Mouse (Mus musculus): Measurements from ENCODE around the gene Zfp664.

DNA sequence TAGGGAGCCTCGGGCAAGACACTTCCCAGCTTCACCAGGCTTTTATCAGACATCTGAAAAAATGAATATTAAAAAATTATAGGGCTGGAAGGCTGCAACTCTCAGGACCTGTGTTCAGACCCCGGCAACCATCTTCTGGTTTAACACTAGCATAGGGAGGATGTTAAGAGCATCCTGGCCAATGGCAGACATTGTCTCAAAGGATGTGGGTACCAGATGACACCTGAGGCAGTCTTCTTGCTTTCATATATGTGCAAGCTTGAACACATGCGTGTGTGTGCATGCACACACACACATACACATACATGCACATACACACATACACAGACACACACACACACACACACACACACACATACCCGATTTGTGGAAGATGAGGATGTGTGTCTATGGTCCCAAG is 82.6 kb downstream of the Zfp664 start:
- no peak for TF ChIP-seq CTCF (IDR thresholded peaks at IDR 0.05; ENCODE audit: low read depth)
- TF ChIP-seq EP300 (optimal IDR thresholded peaks at IDR 0.05): no peak

Measured in stomach, postnatal 0 days (tissue).